24 mouse cellular contexts compared by ENCODE assay signal in the genomic region with DNA sequence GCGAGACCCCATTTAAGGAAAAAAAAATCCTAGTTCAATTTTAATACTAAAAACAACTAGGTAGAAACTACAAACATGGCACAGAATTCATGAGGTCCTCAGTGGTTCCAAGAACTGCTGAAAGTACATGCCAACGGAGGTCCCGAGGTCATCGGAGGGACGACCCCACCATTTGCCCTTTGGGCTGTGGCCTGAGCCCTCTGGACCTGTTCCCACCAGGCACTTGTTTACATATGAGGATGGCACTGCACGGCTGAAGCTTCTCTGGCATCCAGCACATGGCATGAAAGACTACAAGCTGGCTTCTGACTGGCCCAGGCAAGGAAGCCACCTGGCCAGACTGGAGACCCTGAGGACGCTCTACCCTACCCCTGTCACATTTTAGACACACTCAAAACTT. TPM values are rescaled to one million over a fixed set of nuclear protein-coding genes. Genes with fewer than 3 reads are reported as not detected.
"Had no signal": no experiment of that assay in that cellular context is flagged by ENCODE, and none has a peak within 500 bp of the region (broad histone marks: within the 10 kb centered on the region; RNA-seq: fewer than 3 reads in every experiment).

No protein-coding gene starts in this region.

- H3K9ac ChIP-seq: lung, embryonic 14.5 days; midbrain, embryonic 12.5 days; neural tube, embryonic 13.5 days; neural tube, embryonic 15.5 days had no signal

- H3K4me2 ChIP-seq: lung, embryonic 14.5 days; midbrain, embryonic 12.5 days; neural tube, embryonic 13.5 days; neural tube, embryonic 15.5 days had no signal

- H3K4me3 ChIP-seq: midbrain, embryonic 10.5 days; midbrain, embryonic 12.5 days; myocyte; neural tube, embryonic 13.5 days; neural tube, embryonic 15.5 days had no signal

- H3K27me3 ChIP-seq: midbrain, embryonic 12.5 days; neural tube, embryonic 13.5 days; neural tube, embryonic 15.5 days had no signal

- ATAC-seq: midbrain, embryonic 16.5 days had no signal

- H3K27ac ChIP-seq: midbrain, embryonic 10.5 days; midbrain, embryonic 12.5 days; neural tube, embryonic 13.5 days; neural tube, embryonic 15.5 days had no signal

- H3K4me1 ChIP-seq: midbrain, embryonic 12.5 days had no signal

- H3K36me3 ChIP-seq: neural tube, embryonic 15.5 days had no signal

- DNase-seq: lung, adult 18-20 months; lung, embryonic 14.5 days; lung, postnatal 10 days; lung, postnatal 4 days; midbrain, embryonic 14.5 days; retina, postnatal 1 day; right cerebral cortex, adult 18-20 months; right cerebral cortex, postnatal 25 days; right cerebral cortex, postnatal 4 days; spleen, adult 18-20 months; thymus, adult 18-20 months; thymus, postnatal 14 days; thymus, postnatal 36 days had no signal

- H3K9me3 ChIP-seq: midbrain, embryonic 10.5 days; midbrain, embryonic 12.5 days; neural tube, embryonic 13.5 days; neural tube, embryonic 15.5 days had no signal

RNA-seq across cellular contexts. Expression of gene Fam187b, which starts 9.2 kb away (rescaled TPM):
- polyA plus RNA-seq: myocyte had no signal

RNA-seq across cellular contexts. Expression of gene Hamp, which starts 20.5 kb away (rescaled TPM):
- polyA plus RNA-seq: lung, embryonic 14.5 days; lung, embryonic 16.5 days; midbrain, embryonic 10.5 days; midbrain, embryonic 12.5 days; midbrain, embryonic 14.5 days; midbrain, embryonic 16.5 days; myocyte; neural tube, embryonic 11.5 days; neural tube, embryonic 13.5 days; neural tube, embryonic 15.5 days; stomach, embryonic 14.5 days had no signal

RNA-seq across cellular contexts. Expression of gene Hamp2, which starts 39.9 kb away (rescaled TPM):
- polyA plus RNA-seq: liver, embryonic 16.5 days; lung, embryonic 14.5 days; lung, embryonic 16.5 days; midbrain, embryonic 10.5 days; midbrain, embryonic 12.5 days; midbrain, embryonic 14.5 days; midbrain, embryonic 16.5 days; myocyte; neural tube, embryonic 11.5 days; neural tube, embryonic 13.5 days; neural tube, embryonic 15.5 days; stomach, embryonic 14.5 days; stomach, embryonic 16.5 days had no signal
